Mouse (Mus musculus): Measurements from ENCODE around the gene Olfr1174-ps. TPM values are rescaled to one million over a fixed set of nuclear protein-coding genes. Genes with fewer than 3 reads are reported as not detected.

The Olfr1174-ps gene
- total RNA-seq (2014; fragmentation: Nextera tagmentation) (not detected in 2 replicates), total RNA-seq (2017) (0.06 and 0.16 TPM in 2 replicates), polyA plus RNA-seq (2012) (not detected in 2 replicates)

GRCm38 (mm10) chr2:88315035-88315434 is at the start of gene Olfr1174-ps:
Olfr1174-ps (minus strand) TSS chr2:88315135.
- TF ChIP-seq CTCF (IDR thresholded peaks at IDR 0.05; ENCODE audit: low read depth, low read length) = no peak
- no peak for TF ChIP-seq POLR2AphosphoS5 (IDR thresholded peaks at IDR 0.05; ENCODE audit: insufficient replicate concordance, low read depth, low read length)
- no peak for TF ChIP-seq GATA1 (IDR thresholded peaks at IDR 0.05; ENCODE audit: borderline replicate concordance, low read length)
- no peak for TF ChIP-seq TAL1 (conservative IDR thresholded peaks at IDR 0.05; ENCODE audit: low read depth, low read length)
- Histone ChIP-seq H3K4me1 (ENCODE audit: insufficient read depth, low read depth, low read length) (no peaks in the 10 kb centered on the region), H3K27me3 (ENCODE audit: insufficient read depth, low read length) (no peaks in the 10 kb centered on the region), H3K36me3 (replicated peaks) (no peaks in the 10 kb centered on the region), H3K9me3 (replicated peaks) (no peaks in the 10 kb centered on the region), H3K4me3 (ENCODE audit: low read depth, low read length) (no peak within 1 kb of the TSS)
- no peak for ATAC-seq (ENCODE audit: extremely low read depth, insufficient number of reproducible peaks, low FRiP score, poor library complexity, severe bottlenecking)
- DNase-seq (ENCODE audit: low spot score) = no peak

GRCm38 (mm10) chr2:88356304-88356703 is 41.4 kb upstream of the Olfr1174-ps start:
- DNase-seq (ENCODE audit: low spot score) (no peak), ATAC-seq (ENCODE audit: extremely low read depth, insufficient number of reproducible peaks, low FRiP score, poor library complexity, severe bottlenecking) (peak; percentile 28; the same call in 1 of the 2 replicates)
- Histone ChIP-seq H3K4me3 (ENCODE audit: low read depth, low read length) (no peak overlapping the region), H3K9me3 (replicated peaks) (no peaks in the 10 kb centered on the region), H3K36me3 (replicated peaks) (no peaks in the 10 kb centered on the region), H3K27me3 (ENCODE audit: insufficient read depth, low read length) (no peaks in the 10 kb centered on the region), H3K4me1 (ENCODE audit: insufficient read depth, low read depth, low read length) (no peaks in the 10 kb centered on the region)
- TF ChIP-seq TAL1 (conservative IDR thresholded peaks at IDR 0.05; ENCODE audit: low read depth, low read length) = no peak
- no peak for TF ChIP-seq CTCF (IDR thresholded peaks at IDR 0.05; ENCODE audit: low read depth, low read length)
- no peak for TF ChIP-seq GATA2 (IDR thresholded peaks at IDR 0.05; ENCODE audit: borderline replicate concordance, low read depth, low read length)
- no peak for TF ChIP-seq GATA1 (IDR thresholded peaks at IDR 0.05; ENCODE audit: borderline replicate concordance, low read length)
- TF ChIP-seq POLR2AphosphoS5 (IDR thresholded peaks at IDR 0.05; ENCODE audit: insufficient replicate concordance, low read depth, low read length) = no peak

- DNase-seq (ENCODE audit: low spot score) = no peak
- Histone ChIP-seq H3K4me3 (ENCODE audit: low read depth, low read length) (no peak within 1 kb of the TSS), H3K27me3 (ENCODE audit: insufficient read depth, low read length) (no peaks in the 10 kb centered on the region), H3K9me3 (replicated peaks) (no peaks in the 10 kb centered on the region), H3K4me1 (ENCODE audit: insufficient read depth, low read depth, low read length) (no peaks in the 10 kb centered on the region), H3K36me3 (replicated peaks) (no peaks in the 10 kb centered on the region)
- no peak for TF ChIP-seq POLR2AphosphoS5 (IDR thresholded peaks at IDR 0.05; ENCODE audit: insufficient replicate concordance, low read depth, low read length)
- no peak for TF ChIP-seq TAL1 (conservative IDR thresholded peaks at IDR 0.05; ENCODE audit: low read depth, low read length)
- no peak for TF ChIP-seq GATA2 (IDR thresholded peaks at IDR 0.05; ENCODE audit: borderline replicate concordance, low read depth, low read length)
- TF ChIP-seq GATA1 (IDR thresholded peaks at IDR 0.05; ENCODE audit: borderline replicate concordance, low read length) = no peak
- no peak for TF ChIP-seq CTCF (IDR thresholded peaks at IDR 0.05; ENCODE audit: low read depth, low read length)
- no peak for ATAC-seq (ENCODE audit: extremely low read depth, insufficient number of reproducible peaks, low FRiP score, poor library complexity, severe bottlenecking)
Observed at GRCm38 (mm10) chr2:88346392-88346791, 31.5 kb upstream of the Olfr1174-ps start, which contains the start of gene Olfr1177-ps. Olfr1177-ps (minus strand) TSS chr2:88346492.

DNA sequence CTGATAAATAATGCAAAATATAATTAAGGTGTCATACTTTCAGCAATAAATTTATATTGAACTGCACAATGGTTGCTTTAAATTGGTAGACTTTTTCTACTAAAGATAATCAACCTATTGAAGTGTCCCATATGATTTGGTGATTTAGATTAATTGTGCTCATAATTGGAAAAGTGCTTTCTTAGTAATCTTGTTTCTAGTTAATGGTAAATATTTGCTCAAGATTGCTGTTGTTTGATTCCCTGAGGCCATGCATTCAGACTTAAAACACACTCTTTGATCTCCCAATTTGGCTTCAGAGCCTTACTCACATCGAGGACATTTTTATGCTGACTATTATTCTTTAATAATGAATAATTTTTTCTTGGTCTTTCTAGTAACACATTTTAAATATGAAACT is 21.5 kb upstream of the Olfr1174-ps start, which contains the start of gene Olfr1176:
Gene Olfr1176, plus strand, starts transcription at position 301 of the 400 bp plus-strand sequence.
- TF ChIP-seq GATA1 (IDR thresholded peaks at IDR 0.05; ENCODE audit: borderline replicate concordance, low read length) = no peak
- no peak for TF ChIP-seq TAL1 (conservative IDR thresholded peaks at IDR 0.05; ENCODE audit: low read depth, low read length)
- no peak for TF ChIP-seq GATA2 (IDR thresholded peaks at IDR 0.05; ENCODE audit: borderline replicate concordance, low read depth, low read length)
- TF ChIP-seq CTCF (IDR thresholded peaks at IDR 0.05; ENCODE audit: low read depth, low read length) = no peak
- no peak for TF ChIP-seq POLR2AphosphoS5 (IDR thresholded peaks at IDR 0.05; ENCODE audit: insufficient replicate concordance, low read depth, low read length)
- Histone ChIP-seq H3K4me1 (ENCODE audit: insufficient read depth, low read depth, low read length) (no peaks in the 10 kb centered on the region), H3K27me3 (ENCODE audit: insufficient read depth, low read length) (no peaks in the 10 kb centered on the region), H3K36me3 (replicated peaks) (no peaks in the 10 kb centered on the region), H3K9me3 (replicated peaks) (no peaks in the 10 kb centered on the region), H3K4me3 (ENCODE audit: low read depth, low read length) (no peak within 1 kb of the TSS)
- ATAC-seq (ENCODE audit: extremely low read depth, insufficient number of reproducible peaks, low FRiP score, poor library complexity, severe bottlenecking) (no peak), DNase-seq (ENCODE audit: low spot score) (no peak)

GRCm38 (mm10) chr2:88327115-88327514 is 12.2 kb upstream of the Olfr1174-ps start, which contains the start of gene Olfr1175-ps:
Olfr1175-ps (minus strand) TSS chr2:88327215.
- H3K4me3 ChIP-seq (ENCODE audit: low read depth, low read length) = no peak within 1 kb of the TSS

DNA sequence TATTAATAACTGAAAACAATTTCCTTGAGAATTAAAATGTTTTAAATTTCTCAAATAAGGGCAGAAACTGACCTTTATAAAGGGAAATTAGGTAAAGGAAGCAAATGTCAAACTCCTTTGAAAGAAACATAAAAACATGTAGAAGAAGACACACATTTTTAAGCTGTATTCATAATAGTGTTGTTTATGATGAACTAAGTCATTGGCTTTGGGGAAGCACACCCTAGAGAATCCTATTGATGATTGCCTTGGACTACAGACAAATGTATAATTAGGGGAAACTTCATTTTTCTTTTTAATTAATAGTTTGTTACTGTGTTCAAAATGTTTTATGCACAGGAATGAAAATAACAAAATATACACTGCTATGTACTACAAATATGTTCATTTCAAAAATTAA is 35.2 kb downstream of the Olfr1174-ps start, which contains the start of gene Olfr1173:
Gene Olfr1173, minus strand, starts transcription at position 101 of the 400 bp plus-strand sequence.
- H3K9me3 ChIP-seq (replicated peaks) = no peaks in the 10 kb centered on the region
- DNase-seq (ENCODE audit: low spot score) (no peak), ATAC-seq (ENCODE audit: extremely low read depth, insufficient number of reproducible peaks, low FRiP score, poor library complexity, severe bottlenecking) (no peak)
- no peaks in the 10 kb centered on the region for H3K4me1 ChIP-seq (ENCODE audit: insufficient read depth, low read depth, low read length)
- no peak within 1 kb of the TSS for H3K4me3 ChIP-seq (ENCODE audit: low read depth, low read length)
- TF ChIP-seq CTCF (IDR thresholded peaks at IDR 0.05; ENCODE audit: low read depth, low read length) (no peak), POLR2AphosphoS5 (IDR thresholded peaks at IDR 0.05; ENCODE audit: insufficient replicate concordance, low read depth, low read length) (no peak), GATA1 (IDR thresholded peaks at IDR 0.05; ENCODE audit: borderline replicate concordance, low read length) (no peak), GATA2 (IDR thresholded peaks at IDR 0.05; ENCODE audit: borderline replicate concordance, low read depth, low read length) (no peak), TAL1 (conservative IDR thresholded peaks at IDR 0.05; ENCODE audit: low read depth, low read length) (no peak)
- H3K36me3 ChIP-seq (replicated peaks) = no peaks in the 10 kb centered on the region
- H3K27me3 ChIP-seq (ENCODE audit: insufficient read depth, low read length) = no peaks in the 10 kb centered on the region

More at GRCm38 (mm10) chr2:88327115-88327514, 12.2 kb upstream of the Olfr1174-ps start, which contains the start of gene Olfr1175-ps:
- Histone ChIP-seq H3K9me3 (replicated peaks) (no peaks in the 10 kb centered on the region), H3K27me3 (ENCODE audit: insufficient read depth, low read length) (no peaks in the 10 kb centered on the region), H3K36me3 (replicated peaks) (no peaks in the 10 kb centered on the region), H3K4me1 (ENCODE audit: insufficient read depth, low read depth, low read length) (no peaks in the 10 kb centered on the region)
- TF ChIP-seq GATA2 (IDR thresholded peaks at IDR 0.05; ENCODE audit: borderline replicate concordance, low read depth, low read length) (no peak), TAL1 (conservative IDR thresholded peaks at IDR 0.05; ENCODE audit: low read depth, low read length) (no peak), CTCF (IDR thresholded peaks at IDR 0.05; ENCODE audit: low read depth, low read length) (no peak), POLR2AphosphoS5 (IDR thresholded peaks at IDR 0.05; ENCODE audit: insufficient replicate concordance, low read depth, low read length) (no peak), GATA1 (IDR thresholded peaks at IDR 0.05; ENCODE audit: borderline replicate concordance, low read length) (no peak)
- no peak for ATAC-seq (ENCODE audit: extremely low read depth, insufficient number of reproducible peaks, low FRiP score, poor library complexity, severe bottlenecking)
- DNase-seq (ENCODE audit: low spot score) = no peak

Other genes with a start within 250 kb of the Olfr1174-ps start
- gene Olfr1163, start 243.3 kb downstream of the Olfr1174-ps start, total RNA-seq (2014; fragmentation: Nextera tagmentation) = not detected in 2 replicates
- 0.12 TPM in 1 of 2 replicates, not detected in the other for gene Olfr1163, start 243.3 kb downstream of the Olfr1174-ps start, total RNA-seq (2017)
- not detected in 2 replicates for gene Olfr1163, start 243.3 kb downstream of the Olfr1174-ps start, polyA plus RNA-seq (2012)
- gene Olfr1164, start 221.2 kb downstream of the Olfr1174-ps start, total RNA-seq (2014; fragmentation: Nextera tagmentation) = not detected in 2 replicates
- not detected in 2 replicates for gene Olfr1164, start 221.2 kb downstream of the Olfr1174-ps start, total RNA-seq (2017)
- not detected in 2 replicates for gene Olfr1164, start 221.2 kb downstream of the Olfr1174-ps start, polyA plus RNA-seq (2012)
- not detected in 2 replicates for gene Olfr1166, start 186.9 kb downstream of the Olfr1174-ps start, total RNA-seq (2014; fragmentation: Nextera tagmentation)
- 0.05 TPM in 1 of 2 replicates, not detected in the other for gene Olfr1166, start 186.9 kb downstream of the Olfr1174-ps start, total RNA-seq (2017)
- gene Olfr1166, start 186.9 kb downstream of the Olfr1174-ps start, polyA plus RNA-seq (2012) = not detected in 2 replicates
- gene Olfr1167, start 159.9 kb downstream of the Olfr1174-ps start, total RNA-seq (2014; fragmentation: Nextera tagmentation) = not detected in 2 replicates
- gene Olfr1167, start 159.9 kb downstream of the Olfr1174-ps start, total RNA-seq (2017) = 0.16 TPM in 1 of 2 replicates, not detected in the other
- gene Olfr1167, start 159.9 kb downstream of the Olfr1174-ps start, polyA plus RNA-seq (2012) = not detected in 2 replicates
- gene Olfr1168, start 133.3 kb downstream of the Olfr1174-ps start, total RNA-seq (2014; fragmentation: Nextera tagmentation) = not detected in 2 replicates
- 0.11 TPM in 1 of 2 replicates, not detected in the other for gene Olfr1168, start 133.3 kb downstream of the Olfr1174-ps start, total RNA-seq (2017)
- gene Olfr1168, start 133.3 kb downstream of the Olfr1174-ps start, polyA plus RNA-seq (2012) = not detected in 2 replicates
- gene Olfr1170, start 86.8 kb downstream of the Olfr1174-ps start, total RNA-seq (2014; fragmentation: Nextera tagmentation) = not detected in 2 replicates
- not detected in 2 replicates for gene Olfr1170, start 86.8 kb downstream of the Olfr1174-ps start, total RNA-seq (2017)
- not detected in 2 replicates for gene Olfr1170, start 86.8 kb downstream of the Olfr1174-ps start, polyA plus RNA-seq (2012)
- not detected in 2 replicates for gene Olfr1173, start 35.3 kb downstream of the Olfr1174-ps start, total RNA-seq (2014; fragmentation: Nextera tagmentation)
- gene Olfr1173, start 35.3 kb downstream of the Olfr1174-ps start, total RNA-seq (2017) = 0.12 TPM in 1 of 2 replicates, not detected in the other
- gene Olfr1173, start 35.3 kb downstream of the Olfr1174-ps start, polyA plus RNA-seq (2012) = not detected in 2 replicates
- gene Olfr1175-ps, start 12.1 kb upstream of the Olfr1174-ps start, total RNA-seq (2014; fragmentation: Nextera tagmentation) = not detected in 2 replicates
- 0.11 and 0.12 TPM in 2 replicates for gene Olfr1175-ps, start 12.1 kb upstream of the Olfr1174-ps start, total RNA-seq (2017)
- gene Olfr1175-ps, start 12.1 kb upstream of the Olfr1174-ps start, polyA plus RNA-seq (2012) = not detected in 2 replicates
- not detected in 2 replicates for gene Olfr1176, start 21.6 kb upstream of the Olfr1174-ps start, total RNA-seq (2014; fragmentation: Nextera tagmentation)
- not detected in 2 replicates for gene Olfr1176, start 21.6 kb upstream of the Olfr1174-ps start, total RNA-seq (2017)
- not detected in 2 replicates for gene Olfr1176, start 21.6 kb upstream of the Olfr1174-ps start, polyA plus RNA-seq (2012)
- not detected in 2 replicates for gene Olfr1177-ps, start 31.4 kb upstream of the Olfr1174-ps start, total RNA-seq (2014; fragmentation: Nextera tagmentation)
- gene Olfr1177-ps, start 31.4 kb upstream of the Olfr1174-ps start, total RNA-seq (2017) = 0.05 TPM in 1 of 2 replicates, not detected in the other
- not detected in 2 replicates for gene Olfr1177-ps, start 31.4 kb upstream of the Olfr1174-ps start, polyA plus RNA-seq (2012)
- gene Olfr1178, start 71.9 kb upstream of the Olfr1174-ps start, total RNA-seq (2014; fragmentation: Nextera tagmentation) = not detected in 2 replicates
- gene Olfr1178, start 71.9 kb upstream of the Olfr1174-ps start, total RNA-seq (2017) = 0.06 and 0.49 TPM in 2 replicates
- not detected in 2 replicates for gene Olfr1178, start 71.9 kb upstream of the Olfr1174-ps start, polyA plus RNA-seq (2012)
- gene Olfr1179, start 91.3 kb upstream of the Olfr1174-ps start, total RNA-seq (2014; fragmentation: Nextera tagmentation) = not detected in 2 replicates
- gene Olfr1179, start 91.3 kb upstream of the Olfr1174-ps start, total RNA-seq (2017) = 0.16 TPM in 1 of 2 replicates, not detected in the other
- not detected in 2 replicates for gene Olfr1179, start 91.3 kb upstream of the Olfr1174-ps start, polyA plus RNA-seq (2012)
- not detected in 2 replicates for gene Olfr1180, start 104.0 kb upstream of the Olfr1174-ps start, total RNA-seq (2014; fragmentation: Nextera tagmentation)
- 0.11 TPM in 1 of 2 replicates, not detected in the other for gene Olfr1180, start 104.0 kb upstream of the Olfr1174-ps start, total RNA-seq (2017)
- gene Olfr1180, start 104.0 kb upstream of the Olfr1174-ps start, polyA plus RNA-seq (2012) = not detected in 2 replicates
- gene Olfr1181, start 111.0 kb upstream of the Olfr1174-ps start, total RNA-seq (2014; fragmentation: Nextera tagmentation) = not detected in 2 replicates
- gene Olfr1181, start 111.0 kb upstream of the Olfr1174-ps start, total RNA-seq (2017) = 0.33 TPM in 1 of 2 replicates, not detected in the other
- not detected in 2 replicates for gene Olfr1181, start 111.0 kb upstream of the Olfr1174-ps start, polyA plus RNA-seq (2012)
- not detected in 2 replicates for gene Gm13757, start 134.0 kb upstream of the Olfr1174-ps start, total RNA-seq (2014; fragmentation: Nextera tagmentation)
- gene Gm13757, start 134.0 kb upstream of the Olfr1174-ps start, total RNA-seq (2017) = 0.05 TPM in 1 of 2 replicates, not detected in the other
- gene Gm13757, start 134.0 kb upstream of the Olfr1174-ps start, polyA plus RNA-seq (2012) = not detected in 2 replicates
- not detected in 2 replicates for gene Olfr1183, start 139.7 kb upstream of the Olfr1174-ps start, total RNA-seq (2014; fragmentation: Nextera tagmentation)
- under 0.01 and 0.06 TPM in 2 replicates for gene Olfr1183, start 139.7 kb upstream of the Olfr1174-ps start, total RNA-seq (2017)
- not detected in 2 replicates for gene Olfr1183, start 139.7 kb upstream of the Olfr1174-ps start, polyA plus RNA-seq (2012)
- not detected in 2 replicates for gene Olfr1184, start 168.5 kb upstream of the Olfr1174-ps start, total RNA-seq (2014; fragmentation: Nextera tagmentation)
- not detected in 2 replicates for gene Olfr1184, start 168.5 kb upstream of the Olfr1174-ps start, total RNA-seq (2017)
- not detected in 2 replicates for gene Olfr1184, start 168.5 kb upstream of the Olfr1174-ps start, polyA plus RNA-seq (2012)
- gene Olfr1185-ps1, start 178.2 kb upstream of the Olfr1174-ps start, total RNA-seq (2014; fragmentation: Nextera tagmentation) = not detected in 2 replicates
- gene Olfr1185-ps1, start 178.2 kb upstream of the Olfr1174-ps start, total RNA-seq (2017) = 0.05 and 0.06 TPM in 2 replicates
- gene Olfr1185-ps1, start 178.2 kb upstream of the Olfr1174-ps start, polyA plus RNA-seq (2012) = not detected in 2 replicates
- gene Olfr1186, start 203.4 kb upstream of the Olfr1174-ps start, total RNA-seq (2014; fragmentation: Nextera tagmentation) = not detected in 2 replicates
- gene Olfr1186, start 203.4 kb upstream of the Olfr1174-ps start, total RNA-seq (2017) = 0.27 TPM in 1 of 2 replicates, not detected in the other
- not detected in 2 replicates for gene Olfr1186, start 203.4 kb upstream of the Olfr1174-ps start, polyA plus RNA-seq (2012)
- not detected in 2 replicates for gene Olfr1188, start 241.8 kb upstream of the Olfr1174-ps start, total RNA-seq (2014; fragmentation: Nextera tagmentation)
- gene Olfr1188, start 241.8 kb upstream of the Olfr1174-ps start, total RNA-seq (2017) = 0.17 and 0.27 TPM in 2 replicates
- gene Olfr1188, start 241.8 kb upstream of the Olfr1174-ps start, polyA plus RNA-seq (2012) = not detected in 2 replicates